Mouse (Mus musculus): ENCODE measurements around the gene Mrpl52.

Mrpl52 gene

GRCm38 (mm10) chr14:54431334-54432077, 4.8 kb downstream of the Mrpl52 start, which contains the start of gene Mmp14:
Gene Mmp14, plus strand, starts transcription at chr14:54431612.
- peak; percentile 83 for DNase-seq (ENCODE audit: extremely low read depth, insufficient read length, low spot score)

- DNase-seq (ENCODE audit: extremely low read depth, insufficient read length, low spot score): peak; percentile 82
Observed at GRCm38 (mm10) chr14:54432078-54432836, 5.5 kb downstream of the Mrpl52 start.

- DNase-seq (ENCODE audit: extremely low read depth, insufficient read length, low spot score): peak; percentile 83
Observed at GRCm38 (mm10) chr14:54432837-54433830, 6.4 kb downstream of the Mrpl52 start.

- no peak for DNase-seq (ENCODE audit: extremely low read depth, insufficient read length, low spot score)
Observed at GRCm38 (mm10) chr14:54433941-54434531, 7.3 kb downstream of the Mrpl52 start.

GRCm38 (mm10) chr14:54435194-54435918, 8.6 kb downstream of the Mrpl52 start:
- peak; percentile 78 for DNase-seq (ENCODE audit: extremely low read depth, insufficient read length, low spot score)

GRCm38 (mm10) chr14:54439155-54439554, 12.4 kb downstream of the Mrpl52 start:
- DNase-seq (ENCODE audit: extremely low read depth, insufficient read length, low spot score): no peak

GRCm38 (mm10) chr14:54439610-54440009, 12.9 kb downstream of the Mrpl52 start:
- no peak for DNase-seq (ENCODE audit: extremely low read depth, insufficient read length, low spot score)

GRCm38 (mm10) chr14:54440538-54440937, 13.8 kb downstream of the Mrpl52 start:
- DNase-seq (ENCODE audit: extremely low read depth, insufficient read length, low spot score): no peak

- DNase-seq (ENCODE audit: extremely low read depth, insufficient read length, low spot score): no peak
Observed at GRCm38 (mm10) chr14:54441365-54441764, 14.7 kb downstream of the Mrpl52 start.

- no peak for DNase-seq (ENCODE audit: extremely low read depth, insufficient read length, low spot score)
Observed at GRCm38 (mm10) chr14:54442548-54442947, 15.8 kb downstream of the Mrpl52 start.

GRCm38 (mm10) chr14:54443196-54443595, 16.5 kb downstream of the Mrpl52 start:
- DNase-seq (ENCODE audit: extremely low read depth, insufficient read length, low spot score): peak; percentile 80

- DNase-seq (ENCODE audit: extremely low read depth, insufficient read length, low spot score): peak; percentile 83
Observed at GRCm38 (mm10) chr14:54443712-54444618, 17.3 kb downstream of the Mrpl52 start.

- DNase-seq (ENCODE audit: extremely low read depth, insufficient read length, low spot score): no peak
Observed at GRCm38 (mm10) chr14:54445476-54445875, 18.8 kb downstream of the Mrpl52 start.

- no peak for DNase-seq (ENCODE audit: extremely low read depth, insufficient read length, low spot score)
Observed at GRCm38 (mm10) chr14:54453566-54453965, 26.9 kb downstream of the Mrpl52 start.

GRCm38 (mm10) chr14:54454669-54455528, 28.2 kb downstream of the Mrpl52 start:
- DNase-seq (ENCODE audit: extremely low read depth, insufficient read length, low spot score): no peak

GRCm38 (mm10) chr14:54457907-54458569, 31.3 kb downstream of the Mrpl52 start:
- no peak for DNase-seq (ENCODE audit: extremely low read depth, insufficient read length, low spot score)

GRCm38 (mm10) chr14:54462146-54462545, 35.4 kb downstream of the Mrpl52 start:
- DNase-seq (ENCODE audit: extremely low read depth, insufficient read length, low spot score): no peak
